Mouse (Mus musculus) testis, adult 2 months (tissue): ENCODE results near the gene Ehhadh. TPM values are rescaled to one million over a fixed set of nuclear protein-coding genes. Genes with fewer than 3 reads are reported as not detected.
A peak's percentile ranks its signal among the peaks of the same experiment; 100 is the strongest.

Source experiments
- H3K27ac ChIP-seq: fragments of 200-500 bp; 2 replicates; pipeline ENCODE4 v1.5.1; 2012; ENCODE audit warnings: low read depth, low read length; ENCODE audit not compliant: control insufficient read depth, insufficient read depth
- H3K27me3 ChIP-seq: fragments of 200-500 bp; 2 replicates; pipeline ENCODE4 v1.6.1; 2012; ENCODE audit warnings: mild to moderate bottlenecking, low read length, moderate library complexity; ENCODE audit not compliant: control insufficient read depth, insufficient read depth
- H3K36me3 ChIP-seq: fragments of 200-500 bp; 2 replicates; pipeline ENCODE4 v1.6.1; 2012; ENCODE audit warnings: mild to moderate bottlenecking, low read length; ENCODE audit not compliant: control insufficient read depth, insufficient read depth
- H3K4me1 ChIP-seq: fragments of 200-500 bp; 2 replicates; pipeline ENCODE4 v1.6.1; 2012; ENCODE audit warnings: low read length; ENCODE audit not compliant: control insufficient read depth, insufficient read depth
- H3K4me3 ChIP-seq: fragments of 200-500 bp; 2 replicates; pipeline ENCODE4 v1.5.1; 2012; ENCODE audit warnings: low read depth, mild to moderate bottlenecking, low read length, moderate library complexity, mixed read lengths; ENCODE audit not compliant: control insufficient read depth
- CTCF ChIP-seq: fragments of 200-500 bp; IDR thresholded peaks from 2 replicates; pipeline ENCODE4 v1.5.1; 2012; ENCODE audit warnings: low read depth, mild to moderate bottlenecking, inconsistent platforms, low read length, moderate library complexity; ENCODE audit not compliant: control insufficient read depth, insufficient read depth, insufficient replicate concordance
- POLR2A ChIP-seq: fragments of 200-500 bp; IDR thresholded peaks from 2 replicates; pipeline ENCODE4 v1.6.1; 2012; ENCODE audit warnings: low read depth, mild to moderate bottlenecking, inconsistent platforms, low read length, moderate library complexity; ENCODE audit not compliant: control insufficient read depth
- polyA plus RNA-seq: library from polyadenylated mRNA; depleted of rRNA; stranded (reverse); fragments of >200 nt; gene quantifications from 2 replicates; pipeline ENCODE4 v1.2.3, GENCODE M21; 2012; rRNA removed

The Ehhadh gene
- polyA plus RNA-seq, 1 experiment: 0.74 TPM

DNA sequence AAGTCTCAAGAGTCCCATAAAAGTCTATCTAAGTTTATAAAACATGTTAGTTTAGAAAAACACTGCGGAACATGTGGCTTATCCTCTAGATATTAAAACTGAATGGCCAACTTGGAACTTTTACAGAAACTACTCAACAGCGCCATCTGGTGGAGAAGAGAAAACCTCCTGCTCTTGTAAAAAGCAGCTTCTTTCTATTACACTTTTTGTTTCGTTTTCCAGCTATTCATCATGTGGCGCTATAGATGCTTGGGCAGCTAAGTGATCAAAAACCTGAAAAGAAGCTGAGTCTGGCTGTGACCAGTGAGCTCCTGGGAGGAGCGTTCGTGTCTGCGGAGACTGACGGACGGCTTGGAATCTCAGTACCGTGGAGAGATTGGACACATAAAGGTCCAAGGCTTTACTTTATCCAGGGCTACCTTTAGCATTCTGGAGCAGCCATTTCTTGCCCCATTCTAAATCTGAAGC is 59.7 kb downstream of the Ehhadh start:
- Histone ChIP-seq H3K4me1 (no peaks in the 10 kb centered on the region), H3K27me3 (no peaks in the 10 kb centered on the region), H3K36me3 (no peaks in the 10 kb centered on the region), H3K27ac (no peak overlapping the region), H3K4me3 (peak overlapping the region; percentile 39; the same call in 1 of the 2 replicates)
- TF ChIP-seq CTCF (peak; percentile 12; the same call in 1 of the 2 replicates), POLR2A (no peak)

DNA sequence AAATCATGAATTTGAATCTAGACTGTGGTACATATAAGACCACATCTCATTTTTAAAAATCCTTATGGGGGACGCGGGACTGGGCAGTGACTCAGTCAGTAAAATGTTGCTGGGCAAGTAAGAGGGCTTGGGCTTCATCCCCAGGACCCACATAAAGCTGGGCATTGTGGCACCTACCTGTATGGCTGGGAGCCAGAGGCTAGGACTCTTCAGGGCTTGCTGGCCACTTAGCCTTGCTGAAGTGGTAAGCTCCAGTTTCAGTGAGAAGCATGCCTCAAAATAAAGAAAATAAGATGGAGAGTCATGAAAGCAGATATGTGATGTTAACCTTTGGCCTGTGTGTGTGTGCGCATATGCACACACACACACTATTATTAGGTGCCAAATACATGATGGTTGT is 60.2 kb downstream of the Ehhadh start:
- H3K27ac ChIP-seq: no peak overlapping the region

DNA sequence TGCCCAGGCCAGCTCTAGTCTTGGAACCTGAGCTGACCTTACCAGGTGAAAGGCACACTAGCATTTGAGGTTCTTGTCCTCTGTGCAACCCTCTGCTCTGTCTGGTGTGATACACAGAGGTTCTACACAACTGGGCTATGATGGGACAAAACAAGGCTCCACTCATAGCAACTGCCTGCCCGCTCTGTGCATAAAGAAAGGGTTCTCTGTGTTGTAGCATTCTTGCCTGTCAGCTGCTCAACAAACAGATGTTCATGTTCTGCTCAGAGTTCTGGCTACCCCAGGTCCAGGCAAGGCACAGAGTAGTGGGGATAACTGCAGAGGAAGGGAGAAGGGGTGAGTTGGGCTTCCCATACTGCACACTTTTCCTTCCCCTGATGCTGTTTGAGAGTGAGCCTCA is 63.3 kb downstream of the Ehhadh start:
- H3K4me1 ChIP-seq: no peaks in the 10 kb centered on the region
- H3K4me3 ChIP-seq: no peak overlapping the region
- no peaks in the 10 kb centered on the region for H3K27me3 ChIP-seq
- no peaks in the 10 kb centered on the region for H3K36me3 ChIP-seq
- H3K27ac ChIP-seq: no peak overlapping the region
- no peak for TF ChIP-seq CTCF
- TF ChIP-seq POLR2A: no peak

More for the DNA sequence above, 60.2 kb downstream of the Ehhadh start:
- Histone ChIP-seq H3K4me3 (no peak overlapping the region), H3K4me1 (no peaks in the 10 kb centered on the region), H3K27me3 (no peaks in the 10 kb centered on the region), H3K36me3 (no peaks in the 10 kb centered on the region)
- no peak for TF ChIP-seq POLR2A
- TF ChIP-seq CTCF: no peak

DNA sequence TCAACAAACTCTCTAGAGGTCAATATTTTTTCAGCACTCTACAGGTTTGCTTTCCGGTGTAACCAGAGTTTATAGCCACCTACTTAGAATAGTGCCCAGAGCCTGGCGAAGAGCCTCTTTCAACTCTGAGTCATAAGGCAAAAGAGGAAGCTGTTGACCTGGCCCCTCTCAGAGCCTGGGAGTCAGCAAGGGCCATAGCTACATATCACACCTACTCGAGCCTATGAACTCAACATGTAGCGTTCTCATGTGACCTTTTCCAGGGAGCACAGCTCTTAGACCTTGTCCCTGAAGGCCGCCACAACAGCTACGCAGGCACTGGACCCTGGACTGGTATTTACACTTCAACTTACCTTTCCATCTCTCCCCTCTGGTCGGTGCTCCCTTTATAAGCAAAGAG is 67.8 kb downstream of the Ehhadh start:
- no peaks in the 10 kb centered on the region for H3K27me3 ChIP-seq
- no peak for TF ChIP-seq POLR2A
- no peak for TF ChIP-seq CTCF
- no peak overlapping the region for H3K4me3 ChIP-seq
- no peaks in the 10 kb centered on the region for H3K36me3 ChIP-seq
- H3K4me1 ChIP-seq: no peaks in the 10 kb centered on the region
- no peak overlapping the region for H3K27ac ChIP-seq

DNA sequence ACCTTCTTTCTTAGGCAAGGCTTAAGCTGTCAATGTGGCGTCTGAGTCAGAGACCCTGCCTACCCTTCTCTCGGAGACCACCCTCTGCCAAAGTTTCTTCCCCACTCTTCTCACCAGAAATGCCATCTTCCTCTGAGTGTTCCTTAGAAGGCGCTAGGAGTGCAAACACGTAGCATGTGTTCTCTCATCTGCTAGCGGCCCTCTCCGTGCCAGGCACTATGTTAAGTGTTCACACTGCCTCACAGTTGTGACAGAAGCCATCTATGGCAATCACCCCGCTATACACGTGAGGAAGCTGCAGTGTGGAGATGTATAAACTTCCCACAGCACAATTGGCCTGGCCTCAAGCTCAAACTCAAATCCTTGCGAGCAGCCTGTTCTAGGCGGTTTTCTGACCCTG is 73.1 kb downstream of the Ehhadh start:
- no peaks in the 10 kb centered on the region for H3K27me3 ChIP-seq
- H3K27ac ChIP-seq: no peak overlapping the region
- H3K4me1 ChIP-seq: no peaks in the 10 kb centered on the region
- no peaks in the 10 kb centered on the region for H3K36me3 ChIP-seq
- no peak overlapping the region for H3K4me3 ChIP-seq
- TF ChIP-seq POLR2A: no peak
- no peak for TF ChIP-seq CTCF

Other genes starting within 250 kb of the Ehhadh start
- 0.66 and 0.80 TPM in 2 replicates for gene 2510009E07Rik, start 93.1 kb downstream of the Ehhadh start, polyA plus RNA-seq
- gene Map3k13, start 6.5 kb upstream of the Ehhadh start, polyA plus RNA-seq: 0.49 and 0.51 TPM in 2 replicates
- 8.0 and 11.2 TPM in 2 replicates for gene Tmem41a, start 159.7 kb upstream of the Ehhadh start, polyA plus RNA-seq
- 2.2 and 2.8 TPM in 2 replicates for gene Liph, start 207.9 kb upstream of the Ehhadh start, polyA plus RNA-seq
- gene Senp2, start 221.7 kb upstream of the Ehhadh start, polyA plus RNA-seq: 104 and 106 TPM in 2 replicates